Mouse (Mus musculus) monocyte, adult 5-6 weeks (primary cell): ENCODE results near the gene Olfr1336. TPM values are rescaled to one million over a fixed set of nuclear protein-coding genes. Genes with fewer than 3 reads are reported as not detected.
"Not testable (repeated sequence)": the region's sequence is repeated elsewhere in the genome, so short reads cannot be mapped to it uniquely, and the experiment has no call there.

Experiments
- ATAC-seq: fragments of 153-309, 156-312 bp; replicated peaks from 2 replicates; pipeline ENCODE4 v1.8.0; 2017; ENCODE audit warnings: mild to moderate bottlenecking; ENCODE audit not compliant: low TSS enrichment, insufficient number of reproducible peaks, severe bottlenecking, poor library complexity, low FRiP score
- total RNA-seq: library from RNA; stranded (forward); fragments of 200-1000, 200-491, 200-594 nt; gene quantifications from 3 replicates; pipeline ENCODE4 v1.2.3, GENCODE M21; 2017

Olfr1336 gene
- total RNA-seq, result not detected in 3 replicates

DNA sequence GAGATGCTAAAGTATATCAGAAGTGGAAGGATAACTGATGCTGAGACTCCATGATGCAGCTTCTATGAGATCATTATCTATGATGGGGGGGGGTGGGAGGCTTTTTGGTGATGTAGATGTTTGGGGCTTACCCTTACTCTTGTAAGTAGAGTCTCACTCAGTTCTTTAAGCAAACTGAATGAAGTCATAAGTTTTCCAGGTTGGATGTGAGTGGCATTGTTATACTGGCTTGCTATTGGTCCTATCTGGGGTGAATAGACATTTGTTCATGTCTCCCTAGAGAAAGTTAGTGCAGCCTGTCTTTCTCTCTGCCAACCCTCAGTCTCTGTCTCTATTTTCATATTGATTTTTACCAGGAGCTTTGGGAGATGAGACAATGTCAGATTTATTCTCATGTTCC, at the start of gene Olfr1336:
Gene Olfr1336, plus strand, starts transcription at position 301 of the 400 bp plus-strand sequence.
- no peak for ATAC-seq

DNA sequence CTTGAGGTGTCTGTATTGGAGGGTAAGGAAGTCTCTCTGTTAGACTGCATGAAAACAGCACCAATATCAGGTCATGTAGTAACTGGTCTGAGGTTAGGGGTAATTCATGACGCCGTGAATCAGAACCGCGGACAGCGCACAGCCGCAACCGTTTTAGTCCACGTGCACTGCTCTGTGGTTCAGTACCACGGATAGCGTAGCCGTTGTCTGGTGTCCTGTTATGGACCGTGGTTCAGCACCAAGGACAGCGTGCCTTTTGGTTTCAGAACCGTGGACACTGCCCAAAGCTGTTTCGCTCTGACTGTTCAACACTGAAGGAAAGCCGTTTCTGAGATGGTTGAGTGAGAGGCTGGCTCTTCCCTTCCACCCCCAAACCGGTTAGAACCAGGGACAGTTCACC, 45.9 kb upstream of the Olfr1336 start, which contains the start of gene Gm20715:
Gene Gm20715, plus strand, starts transcription at position 235 of the 400 bp plus-strand sequence.
- peak; percentile 83 for ATAC-seq

DNA sequence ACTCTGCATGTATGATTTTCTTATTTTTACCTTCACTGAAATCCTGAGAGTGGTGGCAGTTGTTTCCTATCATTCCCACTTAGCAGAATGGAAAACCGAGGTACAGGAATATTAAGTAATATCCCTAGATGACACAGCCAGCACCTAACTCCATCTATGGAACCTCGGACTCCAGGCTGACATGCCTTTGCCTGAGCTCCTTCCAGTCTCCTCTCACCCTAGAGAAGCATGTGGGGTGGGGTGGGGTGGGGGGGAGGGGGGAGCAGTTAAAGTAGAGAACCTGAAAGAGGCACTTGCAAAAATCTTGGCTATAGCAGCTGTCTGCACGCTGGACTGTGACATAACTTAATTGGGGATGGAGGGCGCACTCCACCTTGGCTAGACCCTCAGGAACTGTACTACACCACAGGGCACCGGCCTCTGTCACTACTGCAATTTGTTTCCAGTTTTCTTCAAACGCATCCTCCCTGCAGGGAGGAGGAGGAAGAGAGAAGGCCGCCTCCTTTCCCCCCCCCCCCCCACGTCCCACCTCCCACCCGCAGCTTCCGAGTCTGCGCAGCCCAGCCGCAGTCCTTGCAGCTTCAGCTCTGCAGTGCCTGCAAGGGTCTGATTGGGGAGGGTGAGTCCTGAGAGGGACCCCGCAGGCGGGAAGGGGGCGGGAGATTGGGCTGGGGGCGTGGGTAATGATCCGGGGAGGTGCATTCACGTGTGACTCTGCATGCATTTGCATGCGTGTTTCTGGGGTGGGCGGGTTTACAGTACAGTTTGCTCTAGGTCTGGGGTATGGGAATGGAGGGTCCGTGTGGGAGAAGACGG, 41.1 kb upstream of the Olfr1336 start:
- no peak for ATAC-seq

DNA sequence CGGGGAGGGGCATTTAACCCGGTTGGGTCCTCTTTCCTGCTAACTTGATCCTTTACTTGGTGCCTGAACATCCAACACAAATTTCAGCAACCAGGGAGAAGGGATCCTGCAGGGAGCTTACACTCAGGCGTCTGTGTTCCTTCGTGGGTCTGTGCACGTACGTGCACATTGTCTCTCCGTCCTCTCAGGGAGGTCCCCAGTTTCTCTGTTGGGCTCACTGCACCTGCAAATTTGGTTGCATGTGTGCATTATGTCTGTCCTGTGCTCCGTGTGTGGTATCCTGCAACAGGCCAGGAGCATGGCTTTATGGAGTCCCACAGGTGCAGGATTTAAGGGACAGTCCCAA, 40.6 kb upstream of the Olfr1336 start:
- no peak for ATAC-seq

DNA sequence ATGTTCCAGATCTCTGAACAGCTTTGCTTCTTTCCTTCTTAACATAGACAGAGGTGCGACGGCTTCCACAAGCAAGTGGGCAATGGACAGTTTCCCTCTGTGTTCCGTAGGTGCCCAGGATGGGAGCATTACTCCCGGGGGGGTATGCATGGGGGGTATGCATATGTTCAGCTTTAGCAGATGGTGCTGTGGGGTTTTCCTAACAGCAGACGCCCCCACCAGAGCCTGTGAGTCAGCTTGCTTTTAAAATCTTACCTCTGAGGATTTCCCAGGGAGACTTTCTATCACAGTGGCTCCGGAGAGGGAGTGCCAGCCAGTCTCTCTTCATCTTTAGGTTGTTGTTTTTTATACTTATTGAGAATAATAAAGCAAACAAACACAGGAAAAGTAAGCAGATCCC, 36.1 kb upstream of the Olfr1336 start:
- ATAC-seq, result no peak

DNA sequence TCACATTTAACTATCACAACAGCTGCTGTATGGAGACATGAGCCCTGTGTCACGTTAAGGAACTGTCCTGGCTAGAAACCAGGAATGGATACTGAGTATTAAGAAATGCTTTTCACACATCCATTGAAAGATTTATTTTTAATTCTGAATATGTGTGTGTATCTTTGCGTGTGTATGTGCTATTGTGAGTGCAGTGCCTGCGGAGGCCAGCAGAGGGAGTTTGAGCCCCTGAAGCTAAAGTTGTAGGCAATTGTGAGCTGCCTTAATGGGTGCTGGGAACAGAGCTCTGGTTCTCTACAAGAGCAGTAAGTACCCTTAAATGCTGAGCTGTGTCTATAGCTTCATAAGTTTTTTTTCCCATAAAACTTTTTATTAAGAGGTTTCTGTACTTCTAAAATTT, 26.6 kb upstream of the Olfr1336 start:
- ATAC-seq, result no peak

DNA sequence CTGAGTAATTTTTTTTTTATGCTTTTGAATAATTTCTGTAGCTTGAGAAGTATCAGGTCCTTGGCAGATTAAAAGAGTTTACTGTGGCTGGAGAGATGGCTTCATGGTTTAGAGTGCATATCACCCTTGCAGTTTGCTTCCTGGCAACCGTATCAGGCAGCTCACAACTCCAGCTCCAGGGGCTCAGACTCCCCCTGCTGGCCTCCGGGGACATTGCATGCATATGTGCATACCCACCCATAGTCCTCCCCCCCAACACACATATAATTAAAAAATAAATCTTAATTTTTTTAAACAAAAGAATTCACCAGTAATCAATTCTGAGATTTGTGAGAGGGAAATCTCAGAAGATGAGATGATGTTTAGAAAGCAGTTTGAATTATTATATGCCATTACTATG, 25.6 kb upstream of the Olfr1336 start:
- no peak for ATAC-seq

DNA sequence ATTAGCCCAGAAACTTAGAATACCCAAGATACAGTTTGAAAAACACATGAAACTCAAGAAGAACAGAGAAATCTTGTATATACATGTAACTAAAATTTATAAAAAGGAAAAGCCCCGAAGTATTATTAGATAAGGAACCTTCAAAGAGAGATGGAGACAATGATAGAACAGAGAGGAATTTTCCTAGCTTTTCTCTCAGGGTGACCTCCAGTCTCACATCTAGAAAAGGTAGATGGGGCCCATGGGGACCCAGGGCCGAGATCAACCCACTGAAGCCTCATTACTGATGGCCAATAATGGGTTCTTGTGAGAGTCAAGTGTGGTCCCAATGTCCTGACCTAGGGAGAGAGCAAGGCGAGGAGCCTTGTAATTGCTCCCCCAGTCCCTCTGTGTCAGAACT, 17.6 kb upstream of the Olfr1336 start, which contains the start of gene Olfr1344:
Gene Olfr1344, plus strand, starts transcription at position 301 of the 400 bp plus-strand sequence.
- ATAC-seq, result no peak

DNA sequence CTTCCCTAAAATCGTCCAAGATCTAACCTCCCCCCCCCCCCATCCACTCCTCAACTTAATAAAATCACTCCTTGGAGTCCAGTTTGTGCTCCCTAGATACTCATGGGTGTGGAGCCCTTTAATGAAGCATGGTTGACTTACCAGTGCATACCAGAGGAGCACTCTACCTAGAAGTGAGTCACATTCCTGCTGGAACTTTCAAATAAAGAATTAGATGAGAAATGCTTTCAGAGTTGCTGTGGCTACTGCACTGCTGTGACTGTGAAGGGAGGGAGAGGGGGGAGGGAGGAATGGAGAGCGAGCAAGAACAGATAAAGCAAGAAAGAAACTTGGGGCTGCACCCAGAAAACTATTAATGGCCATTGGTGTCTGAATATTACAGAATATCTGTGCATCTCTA, 14.8 kb upstream of the Olfr1336 start:
- no peak for ATAC-seq

DNA sequence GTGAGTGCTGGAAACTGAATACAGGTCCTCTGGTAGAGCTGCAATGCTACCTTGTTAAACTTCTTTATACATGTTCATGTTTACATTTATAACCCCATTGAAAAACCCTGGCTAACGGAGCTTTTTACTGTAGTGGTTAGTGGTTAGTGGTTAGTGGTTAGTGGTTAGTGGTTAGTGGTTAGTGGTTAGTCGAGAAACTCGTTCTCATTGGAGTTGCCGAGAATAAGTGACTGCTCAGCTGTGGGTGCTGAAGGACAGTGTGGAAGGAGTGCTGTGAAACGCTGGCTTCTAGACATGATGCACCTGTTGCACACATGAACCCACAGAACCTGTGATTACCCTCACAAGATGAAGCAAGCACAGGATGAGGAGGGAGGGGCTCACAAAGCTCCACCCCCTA, 8.2 kb upstream of the Olfr1336 start:
- no peak for ATAC-seq

DNA sequence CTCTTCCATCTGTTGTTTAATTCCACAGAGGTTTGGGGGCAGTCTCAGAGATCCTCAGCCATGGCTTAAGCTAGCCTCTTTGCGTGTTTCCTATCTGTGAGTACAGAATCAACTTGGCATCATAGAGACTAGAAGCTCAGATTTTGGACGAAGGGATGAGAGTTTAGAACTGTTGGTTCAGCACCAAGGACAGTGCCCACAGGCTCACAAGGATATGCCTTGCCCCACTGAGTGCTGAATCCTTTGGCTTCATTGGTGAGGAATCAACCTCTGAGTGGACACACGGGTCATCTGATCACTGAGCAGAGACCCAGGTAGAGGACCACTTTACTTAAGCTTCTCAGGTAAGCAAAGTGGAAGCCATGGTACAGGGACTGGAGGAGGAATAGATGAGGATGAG, 431 bp downstream of the Olfr1336 start:
- ATAC-seq, result no peak

DNA sequence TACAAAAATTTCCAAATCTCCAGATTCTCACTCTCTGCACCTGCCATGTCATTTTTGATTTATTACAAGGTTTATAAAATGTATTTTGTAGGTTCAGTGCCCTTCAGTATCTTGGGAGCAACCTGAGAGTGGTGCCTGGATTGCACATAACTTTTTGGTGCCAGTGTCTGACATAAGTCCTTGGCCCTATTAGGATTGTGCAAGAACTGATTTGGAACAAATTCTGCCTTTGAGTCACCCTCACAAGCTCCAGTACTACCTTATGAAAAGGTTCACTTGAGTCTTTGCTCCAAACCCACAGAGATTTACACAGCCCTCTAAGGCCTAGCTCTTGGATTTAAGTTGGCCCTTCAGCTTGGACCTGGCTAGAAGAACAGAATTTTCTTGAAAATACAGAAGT, 11.0 kb downstream of the Olfr1336 start, which contains the start of gene Olfr1346:
Gene Olfr1346, plus strand, starts transcription at position 151 of the 400 bp plus-strand sequence.
- ATAC-seq, result no peak

DNA sequence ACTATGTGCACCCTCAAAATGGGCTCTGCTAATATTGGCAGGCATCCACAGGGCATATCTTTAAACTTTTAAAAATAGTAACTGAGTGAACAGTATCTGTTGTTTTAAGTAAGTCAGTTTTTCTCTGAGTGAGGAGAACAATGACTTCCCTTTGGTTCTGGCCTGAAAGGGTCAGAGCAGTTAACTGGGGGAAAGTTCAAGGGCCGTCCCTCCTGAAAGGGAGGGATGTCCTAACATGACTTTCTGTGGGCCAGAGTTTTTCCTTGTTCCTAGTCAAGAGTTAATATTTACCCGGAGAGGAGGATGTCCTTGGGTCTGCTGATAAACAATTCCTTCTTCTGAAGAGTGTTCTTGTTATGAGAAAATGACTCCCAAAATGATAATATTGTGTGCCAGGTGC, 21.7 kb downstream of the Olfr1336 start:
- not testable (repeated sequence) for ATAC-seq

DNA sequence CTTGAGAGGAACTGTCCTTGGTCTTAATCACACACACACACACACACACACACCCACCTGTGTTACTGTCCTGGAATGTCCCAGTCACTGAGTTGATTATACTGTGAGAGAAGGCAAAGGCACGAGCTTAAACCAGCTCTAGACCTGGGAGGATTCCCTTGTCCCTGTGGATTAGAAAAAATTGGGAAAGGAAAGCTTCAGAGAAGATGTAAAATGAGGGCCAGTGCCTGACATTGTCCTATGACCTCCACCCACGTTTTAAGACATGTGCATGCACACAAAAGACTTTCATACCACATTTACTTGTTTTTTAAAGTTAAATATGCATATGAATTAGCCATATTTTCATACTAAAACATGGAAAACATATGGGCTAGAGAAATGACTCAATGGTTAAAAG, 30.9 kb downstream of the Olfr1336 start, which contains the start of gene Olfr5:
Gene Olfr5, minus strand, starts transcription at position 101 of the 400 bp plus-strand sequence.
- ATAC-seq, result no peak

DNA sequence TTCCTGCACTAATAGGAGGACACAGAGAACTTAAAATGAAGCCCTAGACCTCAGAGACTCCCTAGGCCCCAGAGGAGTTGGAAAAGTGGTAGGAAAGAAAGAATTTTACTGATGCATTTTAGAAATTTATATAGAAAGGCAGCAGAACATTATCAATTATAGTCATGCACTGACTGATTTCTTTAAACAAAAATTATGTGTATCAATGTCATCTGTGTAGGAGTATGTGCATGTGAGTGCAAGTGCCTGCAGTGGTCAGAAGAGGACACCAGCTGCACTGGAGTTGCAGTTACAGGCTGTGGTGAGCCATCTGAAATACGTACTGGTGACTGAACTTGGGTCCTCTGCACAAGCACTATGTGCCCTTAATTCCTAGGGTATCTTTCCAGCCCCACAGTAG, 43.7 kb downstream of the Olfr1336 start, which contains the start of gene Olfr1347:
Gene Olfr1347, minus strand, starts transcription at position 101 of the 400 bp plus-strand sequence.
- no peak for ATAC-seq

DNA sequence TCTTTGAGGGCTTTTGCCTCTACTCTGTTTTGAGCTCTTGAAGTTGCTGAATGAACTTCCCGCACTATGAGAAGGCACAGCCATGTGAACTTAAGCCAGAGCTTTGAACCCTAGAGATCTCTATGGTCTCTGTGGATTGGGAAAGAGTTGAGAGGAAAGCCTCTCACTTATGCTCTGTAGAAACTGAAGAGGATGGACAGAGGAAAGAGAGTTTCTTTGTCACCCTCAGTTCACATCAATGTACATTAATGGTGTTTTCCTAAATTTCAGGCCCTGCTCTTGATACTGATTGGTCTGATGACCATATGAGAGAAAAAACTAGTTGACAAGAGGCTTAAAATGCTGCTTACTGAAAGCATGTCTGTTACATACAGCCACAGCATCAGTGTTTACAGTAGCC, 52.7 kb downstream of the Olfr1336 start, which contains the start of gene Olfr1348:
Gene Olfr1348, minus strand, starts transcription at position 101 of the 400 bp plus-strand sequence.
- no peak for ATAC-seq

Other genes with a start within 250 kb of the Olfr1336 start
- gene Zscan5b, start 233.9 kb upstream of the Olfr1336 start, total RNA-seq, result not detected in 3 replicates
- gene Epp13, start 203.5 kb upstream of the Olfr1336 start, total RNA-seq, result not detected in 3 replicates
- gene Zfp667, start 169.6 kb upstream of the Olfr1336 start, total RNA-seq, result 1.3 to 5.0 TPM (median 2.3 TPM) in 3 replicates
- gene Zfp583, start 124.9 kb upstream of the Olfr1336 start, total RNA-seq, result 1.3 to 1.9 TPM in 2 of 3 replicates, not detected in the other
- gene Gm3854, start 112.4 kb upstream of the Olfr1336 start, total RNA-seq, result 0.19 TPM in 1 of 3 replicates, not detected in the others
- 1.6 to 5.6 TPM (median 2.9 TPM) in 3 replicates for gene Zfp78, start 92.9 kb upstream of the Olfr1336 start, total RNA-seq
- gene Zfp28, start 72.9 kb upstream of the Olfr1336 start, total RNA-seq, result 1.6 to 3.7 TPM (median 2.9 TPM) in 3 replicates
- not detected in 3 replicates for gene Smim17, start 57.5 kb upstream of the Olfr1336 start, total RNA-seq
- not detected in 3 replicates for gene Gm20715, start 45.9 kb upstream of the Olfr1336 start, total RNA-seq
- not detected in 3 replicates for gene Olfr1344, start 17.5 kb upstream of the Olfr1336 start, total RNA-seq
- not detected in 3 replicates for gene Olfr1346, start 10.9 kb downstream of the Olfr1336 start, total RNA-seq
- gene Olfr5, start 30.8 kb downstream of the Olfr1336 start, total RNA-seq, result not detected in 3 replicates
- gene Olfr1347, start 43.6 kb downstream of the Olfr1336 start, total RNA-seq, result not detected in 3 replicates
- gene Olfr1348, start 52.6 kb downstream of the Olfr1336 start, total RNA-seq, result not detected in 3 replicates
- gene Olfr1349, start 66.8 kb downstream of the Olfr1336 start, total RNA-seq, result not detected in 3 replicates
- not detected in 3 replicates for gene Olfr1350, start 108.7 kb downstream of the Olfr1336 start, total RNA-seq
- not detected in 3 replicates for gene Zim1, start 240.3 kb downstream of the Olfr1336 start, total RNA-seq